Mouse (Mus musculus) olfactory bulb, adult 2 months (tissue): ENCODE results near the gene 1110065P20Rik.

Source experiments
- CTCF ChIP-seq: fragments of 200-500 bp; IDR thresholded peaks from 2 replicates; pipeline ENCODE4 v1.5.1; 2012; ENCODE audit warnings: low read depth, mild to moderate bottlenecking, low read length, moderate library complexity; ENCODE audit not compliant: insufficient read depth
- POLR2A ChIP-seq: fragments of 200-500 bp; IDR thresholded peaks from 2 replicates; pipeline ENCODE4 v1.6.1; 2012; ENCODE audit warnings: mild to moderate bottlenecking, low read depth, low read length, moderate library complexity; ENCODE audit not compliant: insufficient read depth

- TF ChIP-seq CTCF (no peak), POLR2A (no peak)
Measured at GRCm38 (mm10) chr4:124817803-124818202, 33.2 kb downstream of the 1110065P20Rik start.
